Mouse (Mus musculus) bone marrow macrophage, adult 2 months (primary cell): ENCODE data around the gene Myf6.

Source experiments
- CTCF ChIP-seq: IDR thresholded peaks from 2 replicates; pipeline ENCODE4 v1.5.1; 2012; ENCODE audit warnings: low read depth, mild to moderate bottlenecking, low read length, moderate library complexity
- POLR2A ChIP-seq: IDR thresholded peaks from 2 replicates; pipeline ENCODE4 v1.6.1; 2012; ENCODE audit warnings: mild to moderate bottlenecking, low read depth, low read length, borderline replicate concordance

DNA sequence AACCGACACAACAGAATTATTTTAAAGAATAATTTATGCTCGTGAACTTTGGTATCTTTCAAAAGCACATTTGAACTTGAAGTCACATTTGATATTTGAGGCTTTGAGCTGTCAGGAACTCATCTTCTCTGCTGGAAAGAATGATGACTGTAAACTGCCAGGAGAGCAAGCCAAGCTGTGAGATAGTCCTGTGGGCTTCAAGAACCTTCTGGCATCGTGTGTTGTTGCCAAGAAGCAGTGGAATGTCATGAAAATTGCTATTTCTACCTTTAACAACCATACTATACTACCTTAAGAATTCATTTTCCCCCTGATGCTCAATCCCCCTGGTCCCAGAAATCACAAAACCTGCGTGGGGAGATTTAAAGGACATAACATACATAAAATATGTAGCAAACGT is 24.7 kb upstream of the Myf6 start:
- no peak for TF ChIP-seq POLR2A
- TF ChIP-seq CTCF = no peak
